Mouse (Mus musculus): ENCODE results near the gene Vsig8.

Vsig8 gene

GRCm38 (mm10) chr1:172550551-172550951 is 5.2 kb upstream of the Vsig8 start:
- ChIA-PET POLR2A (interaction anchor here in 3 of 4 experiments (0.6 to 3.1 kb wide), 12 partner anchors 11 to 174 kb away, joined by 3 to 18 read pairs (median 4); partner anchors contain the start of genes Igsf9 (in 2 of the 3) and Pigm (in 1 of the 3)), CTCF (interaction anchor here (0.6 to 2.3 kb wide), 10 partner anchors 11 to 292 kb away, joined by 3 to 15 read pairs (median 5); no protein-coding TSS in a partner anchor)

DNA sequence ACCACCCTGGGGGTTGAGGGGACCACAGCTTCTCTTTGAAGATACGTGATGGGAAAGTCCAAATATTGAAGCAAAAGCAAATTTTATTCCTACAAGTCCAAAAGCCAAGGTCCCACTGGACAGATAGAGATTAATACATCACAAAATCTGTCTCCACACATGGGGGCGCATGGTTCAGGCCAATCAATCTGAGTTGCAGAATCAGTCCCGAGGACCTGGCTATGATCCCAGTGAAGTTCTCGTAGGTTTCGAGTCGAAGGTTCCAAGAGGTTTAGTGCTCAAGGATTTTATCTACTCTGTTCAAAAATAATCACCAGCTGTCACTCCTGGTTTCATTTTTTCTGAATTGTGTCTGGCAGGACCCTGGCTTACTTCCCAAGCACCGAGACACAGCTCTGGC is 4.7 kb upstream of the Vsig8 start:
- ChIA-PET CTCF (interaction anchor here (0.5 to 2.3 kb wide), 13 partner anchors 10 to 798 kb away, joined by 3 to 15 read pairs (median 5); no protein-coding TSS in a partner anchor), POLR2A (interaction anchor here in 3 of 4 experiments (0.6 to 3.1 kb wide), 11 partner anchors 11 to 175 kb away, joined by 3 to 18 read pairs (median 4); partner anchors contain the start of genes Igsf9 (in 2 of the 3) and Pigm (in 1 of the 3))

GRCm38 (mm10) chr1:172552623-172553022 is 3.1 kb upstream of the Vsig8 start:
- POLR2A ChIA-PET, result interaction anchor here in 1 of 4 experiments (0.9 to 1.0 kb wide), 2 partner anchors 8 to 13 kb away, joined by 3 to 4 read pairs; no protein-coding TSS in a partner anchor

DNA sequence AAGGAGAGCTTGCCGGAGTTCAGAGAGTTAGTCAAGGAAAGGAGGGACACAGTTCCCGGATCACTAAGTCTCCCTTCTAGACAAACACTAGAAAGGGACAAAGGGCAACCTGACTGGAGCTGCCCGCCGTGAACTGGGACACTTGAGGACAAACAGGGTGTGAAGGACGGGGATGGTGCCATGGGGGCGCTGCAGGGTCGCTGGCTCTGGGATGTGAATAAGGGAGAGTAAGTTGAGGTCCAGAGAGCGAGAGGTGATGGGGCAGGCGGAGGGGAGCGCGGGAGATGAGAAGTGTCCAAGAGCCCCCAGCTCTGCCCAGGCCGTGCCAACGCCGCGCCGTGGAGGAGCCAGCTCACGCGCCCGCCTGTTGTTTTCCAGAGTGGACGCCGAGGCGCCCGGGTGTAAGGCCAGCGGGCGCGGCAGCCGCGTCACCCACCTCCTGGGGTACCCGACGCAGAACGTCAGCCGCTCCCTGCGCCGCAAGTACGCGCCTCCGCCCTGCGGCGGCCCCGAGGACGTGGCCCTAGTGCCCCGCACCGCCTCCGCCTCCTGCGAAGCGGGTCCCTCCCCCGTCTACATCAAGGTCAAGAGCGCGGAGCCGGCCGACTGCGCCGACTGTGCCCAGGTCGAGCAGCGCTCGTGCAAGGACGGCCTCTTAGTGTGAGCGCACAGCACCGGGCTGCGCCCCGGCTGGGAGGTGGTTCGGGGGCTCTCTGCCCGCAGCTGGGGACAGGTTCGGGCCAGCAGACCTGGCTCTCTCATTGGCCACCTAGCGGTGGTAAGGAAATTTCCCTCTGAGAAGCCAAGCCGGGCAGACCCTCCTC is 7.1 kb downstream of the Vsig8 start:
- CTCF ChIA-PET, result interaction anchor here (0.5 to 3.4 kb wide), 45 partner anchors 8 to 835 kb away, joined by 3 to 24 read pairs (median 5); partner anchors contain the start of genes Cfap45 (in 1 of the 4) and Igsf9 (in 1 of the 4)
- POLR2A ChIA-PET, result interaction anchor here in 3 of 4 experiments (0.6 to 2.1 kb wide), 24 partner anchors 10 to 1264 kb away, joined by 3 to 18 read pairs (median 4); partner anchors contain the start of genes Cfap45 (in 1 of the 3), Dusp23 (in 1 of the 3) and Igsf9 (in 1 of the 3)

More at GRCm38 (mm10) chr1:172552623-172553022, 3.1 kb upstream of the Vsig8 start:
- CTCF ChIA-PET, result interaction anchor here in 1 of 4 experiments (1.9 kb wide), 1 partner anchor 24 kb away, joined by 5 read pairs; no protein-coding TSS in a partner anchor

DNA sequence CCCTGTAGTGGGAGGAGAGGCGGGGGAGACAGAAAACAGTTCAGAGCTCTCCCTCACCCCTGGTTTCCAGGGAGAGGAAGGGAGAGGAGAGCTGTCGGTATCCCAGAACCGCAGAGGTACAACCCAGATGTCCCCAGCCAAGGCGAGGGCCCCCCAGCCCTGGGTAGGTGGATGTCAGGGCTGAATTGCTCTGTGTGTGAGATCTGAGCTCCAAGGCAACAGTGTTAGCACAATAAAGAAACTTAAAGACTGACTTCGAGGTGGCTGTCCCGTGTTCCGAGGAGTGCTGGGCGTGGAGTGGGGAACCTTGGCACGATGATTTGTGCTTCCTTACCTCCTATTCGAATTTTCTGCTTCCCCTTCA is 7.7 kb downstream of the Vsig8 start:
- POLR2A ChIA-PET, result interaction anchor here in 3 of 4 experiments (0.6 to 2.1 kb wide), 20 partner anchors 9 to 840 kb away, joined by 3 to 18 read pairs (median 4); partner anchors contain the start of genes Cfap45 (in 1 of the 3) and Igsf9 (in 1 of the 3)
- CTCF ChIA-PET, result interaction anchor here (0.5 to 3.4 kb wide), 44 partner anchors 8 to 834 kb away, joined by 3 to 24 read pairs (median 4); partner anchors contain the start of gene Cfap45 (in 1 of the 4)

DNA sequence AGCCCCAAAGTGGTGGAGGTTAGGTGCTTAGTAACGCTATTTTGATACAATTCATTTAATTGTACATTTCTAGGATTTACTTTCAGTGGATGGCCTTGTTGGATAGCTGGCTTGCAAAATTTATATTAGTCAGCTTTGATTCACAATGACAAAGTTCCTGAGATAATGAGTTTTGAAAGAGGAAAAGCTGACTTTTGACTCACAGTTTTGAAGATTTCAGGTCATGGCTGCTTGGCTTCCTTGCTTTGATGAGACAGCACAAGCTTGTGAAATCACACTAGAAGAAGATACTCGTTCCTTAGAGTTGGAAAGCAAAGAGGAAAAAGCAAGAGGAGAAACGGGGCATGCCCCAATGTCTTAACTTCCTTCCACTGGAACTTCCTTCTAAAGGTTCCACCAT is 10.4 kb downstream of the Vsig8 start:
- ChIA-PET CTCF (no interaction called here), POLR2A (interaction anchor here in 1 of 4 experiments (1.2 to 1.7 kb wide), 3 partner anchors 17 to 27 kb away, joined by 3 to 5 read pairs (median 4); no protein-coding TSS in a partner anchor)

DNA sequence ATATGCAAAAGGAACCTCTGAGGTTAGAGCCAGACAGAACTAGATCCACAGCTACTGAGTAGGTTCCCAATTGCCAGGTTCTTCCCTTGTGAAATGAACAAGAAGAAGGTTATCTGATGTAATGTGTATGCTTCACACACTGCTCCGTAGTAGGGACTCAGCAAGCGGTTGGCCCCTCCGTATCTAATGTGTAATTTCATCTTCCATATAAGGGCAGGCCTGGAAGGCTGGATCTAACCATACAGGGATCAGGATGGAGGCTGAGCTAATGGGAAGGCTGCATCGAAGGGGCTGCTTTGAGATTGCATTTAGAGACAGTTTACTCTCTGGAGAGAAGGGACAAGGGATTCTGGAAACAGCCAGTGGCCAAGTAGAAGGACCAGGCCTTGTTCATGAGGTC is 12.0 kb downstream of the Vsig8 start:
- ChIA-PET POLR2A (interaction anchor here in 1 of 4 experiments (1.5 kb wide), 1 partner anchor 9 kb away, joined by 4 read pairs; no protein-coding TSS in a partner anchor), CTCF (interaction anchor here in 2 of 4 experiments (1.4 to 1.7 kb wide), 3 partner anchors 39 to 78 kb away, joined by 3 to 4 read pairs (median 3); no protein-coding TSS in a partner anchor)

- CTCF ChIA-PET, result interaction anchor here in 1 of 4 experiments (1.6 kb wide), 1 partner anchor 17 kb away, joined by 7 read pairs; no protein-coding TSS in a partner anchor
Measured at GRCm38 (mm10) chr1:172580116-172580515, 24.4 kb downstream of the Vsig8 start.

GRCm38 (mm10) chr1:172582436-172582835 is 26.7 kb downstream of the Vsig8 start:
- ChIA-PET POLR2A (no interaction called here), CTCF (no interaction called here)

More at GRCm38 (mm10) chr1:172580116-172580515, 24.4 kb downstream of the Vsig8 start:
- POLR2A ChIA-PET, result no interaction called here

GRCm38 (mm10) chr1:172584271-172584670 is 28.5 kb downstream of the Vsig8 start:
- POLR2A ChIA-PET, result no interaction called here
- CTCF ChIA-PET, result interaction anchor here in 1 of 4 experiments (0.7 kb wide), 1 partner anchor 94 kb away, joined by 3 read pairs; no protein-coding TSS in a partner anchor

DNA sequence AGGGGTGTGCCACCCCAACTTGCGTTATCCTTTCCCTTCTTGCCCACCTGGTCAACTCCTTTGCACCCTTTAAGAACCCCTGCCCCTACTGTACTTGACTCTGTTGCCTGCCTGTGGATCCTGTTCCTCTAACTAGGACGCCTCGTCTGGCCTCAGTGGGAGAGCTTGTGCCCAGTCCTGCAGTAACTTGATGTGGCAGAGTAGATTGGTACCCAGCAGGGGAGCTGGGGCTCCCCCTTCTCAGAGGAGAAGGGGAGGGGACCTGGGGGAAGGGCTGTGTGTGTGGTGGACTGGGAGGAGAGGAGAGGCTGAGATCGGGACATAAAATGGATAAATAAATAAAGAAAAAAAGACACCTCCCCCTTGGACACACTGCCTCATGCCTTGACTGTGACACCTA is 29.3 kb downstream of the Vsig8 start:
- POLR2A ChIA-PET, result interaction anchor here in 1 of 4 experiments (1.6 kb wide), 1 partner anchor 22 kb away, joined by 6 read pairs; no protein-coding TSS in a partner anchor
- CTCF ChIA-PET, result interaction anchor here in 1 of 4 experiments (1.6 kb wide), 1 partner anchor 56 kb away, joined by 3 read pairs; no protein-coding TSS in a partner anchor

- CTCF ChIA-PET, result interaction anchor here in 2 of 4 experiments (0.7 to 1.6 kb wide), 2 partner anchors 57 to 96 kb away, joined by 3 read pairs; no protein-coding TSS in a partner anchor
- POLR2A ChIA-PET, result interaction anchor here in 2 of 4 experiments (0.5 to 1.6 kb wide), 4 partner anchors 22 to 209 kb away, joined by 3 to 6 read pairs (median 3); partner anchors contain the start of genes Pigm (in 1 of the 2) and Tagln2 (in 1 of the 2)
Measured at GRCm38 (mm10) chr1:172585612-172586567, 30.2 kb downstream of the Vsig8 start.

DNA sequence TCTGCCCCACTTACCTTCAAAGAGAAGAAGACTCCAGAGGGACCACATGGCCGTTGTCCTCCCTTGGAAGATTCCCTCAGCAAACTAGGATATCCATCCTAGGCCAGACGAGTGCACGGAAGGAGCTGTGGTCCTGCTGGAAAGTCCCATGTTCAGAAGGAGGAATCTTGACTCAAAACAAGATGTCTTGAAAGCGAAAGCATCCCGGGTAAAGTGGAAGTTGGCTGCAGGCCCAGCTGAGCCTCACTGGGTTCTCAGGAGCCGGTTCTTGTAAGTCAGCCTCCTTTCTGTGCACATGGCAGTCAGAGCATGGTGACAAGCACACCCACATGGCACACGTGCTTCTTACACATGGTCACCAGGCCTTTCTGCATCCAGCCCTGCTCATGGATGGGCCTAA is 34.6 kb downstream of the Vsig8 start, which contains the start of gene Slamf8:
Slamf8 (minus strand) TSS at position 184 of the 400 bp plus-strand sequence.
- CTCF ChIA-PET, result interaction anchor here in 2 of 4 experiments (0.8 to 1.2 kb wide), 2 partner anchors 29 to 62 kb away, joined by 3 to 5 read pairs; no protein-coding TSS in a partner anchor
- POLR2A ChIA-PET, result no interaction called here

GRCm38 (mm10) chr1:172593321-172593720 is 37.6 kb downstream of the Vsig8 start:
- ChIA-PET POLR2A (interaction anchor here in 1 of 4 experiments (1.7 kb wide), 1 partner anchor 27 kb away, joined by 5 read pairs; no protein-coding TSS in a partner anchor), CTCF (interaction anchor here in 2 of 4 experiments (0.5 to 2.0 kb wide), 4 partner anchors 30 to 245 kb away, joined by 3 to 6 read pairs (median 5); no protein-coding TSS in a partner anchor)

GRCm38 (mm10) chr1:172593956-172594355 is 38.2 kb downstream of the Vsig8 start:
- ChIA-PET POLR2A (interaction anchor here in 1 of 4 experiments (1.2 to 1.7 kb wide), 2 partner anchors 28 to 63 kb away, joined by 4 to 5 read pairs; no protein-coding TSS in a partner anchor), CTCF (interaction anchor here in 3 of 4 experiments (0.5 to 2.0 kb wide), 4 partner anchors 30 to 246 kb away, joined by 3 to 10 read pairs (median 4); no protein-coding TSS in a partner anchor)

GRCm38 (mm10) chr1:172594495-172594894 is 38.8 kb downstream of the Vsig8 start:
- CTCF ChIA-PET, result interaction anchor here (0.6 to 2.0 kb wide), 14 partner anchors 13 to 835 kb away, joined by 3 to 10 read pairs (median 3); no protein-coding TSS in a partner anchor
- POLR2A ChIA-PET, result interaction anchor here in 2 of 4 experiments (0.6 to 1.7 kb wide), 3 partner anchors 28 to 140 kb away, joined by 3 to 5 read pairs (median 4); no protein-coding TSS in a partner anchor

DNA sequence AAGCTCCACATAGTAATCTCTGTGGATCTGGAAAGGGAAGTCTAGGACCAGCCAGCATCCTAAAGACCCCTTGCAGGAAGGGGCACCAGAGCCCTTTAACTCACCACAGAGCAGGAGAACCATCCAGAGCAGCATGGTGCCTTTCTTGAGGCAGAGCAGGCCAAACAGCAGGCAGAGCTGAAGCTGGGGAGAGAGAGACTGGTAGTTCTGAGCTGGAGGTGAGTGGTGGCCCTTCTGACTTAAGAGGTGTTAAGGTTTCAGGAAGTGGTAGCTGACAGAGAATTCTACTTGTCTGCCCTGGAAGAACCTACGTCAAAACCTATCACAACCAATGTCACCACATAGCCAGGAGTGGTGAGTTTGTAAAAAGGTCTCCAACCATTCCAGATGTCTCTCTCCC is 46.6 kb downstream of the Vsig8 start, which contains the start of gene Fcrl6:
Fcrl6 (minus strand) TSS at position 226 of the 400 bp plus-strand sequence.
- CTCF ChIA-PET, result interaction anchor here in 1 of 4 experiments (1.0 kb wide), 1 partner anchor 73 kb away, joined by 3 read pairs; no protein-coding TSS in a partner anchor
- POLR2A ChIA-PET, result no interaction called here

All from embryonic stem cell, embryonic (primary cell).